Mouse (Mus musculus): ENCODE results near the gene Ambra1. TPM values are rescaled to one million over a fixed set of nuclear protein-coding genes. Genes with fewer than 3 reads are reported as not detected.

The Ambra1 gene
- polyA plus RNA-seq, 1 experiment: 31.3 TPM

DNA sequence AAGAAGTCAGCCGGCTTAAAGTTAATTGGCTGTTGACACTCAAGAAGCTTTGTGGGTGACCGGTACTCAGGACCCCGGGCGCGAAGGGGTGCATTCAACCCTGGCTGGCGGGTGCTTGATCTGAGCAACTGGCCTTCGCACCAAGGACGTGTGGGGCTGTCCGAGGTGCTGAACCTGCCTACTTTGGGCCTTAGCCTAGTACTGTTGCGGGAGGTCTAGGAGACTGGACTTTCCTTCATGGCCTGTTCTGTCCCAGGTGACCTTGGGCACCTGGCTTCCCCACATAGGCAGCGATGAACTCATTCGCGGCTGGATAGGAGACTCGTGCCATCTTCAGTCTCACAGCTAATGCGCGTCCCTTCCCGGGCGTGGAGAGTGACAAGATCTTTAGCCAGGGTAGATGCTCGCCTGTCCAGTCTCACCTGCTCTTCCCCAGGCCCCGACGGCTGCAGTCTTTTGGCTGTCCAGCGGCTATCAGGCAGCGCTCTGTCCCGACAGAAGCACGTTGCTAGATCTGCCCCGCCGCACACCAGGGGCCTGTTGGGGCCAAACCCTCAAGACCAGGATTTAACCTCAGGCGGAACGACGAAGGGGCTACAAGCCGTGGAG is 191.4 kb downstream of the Ambra1 start:
- Histone ChIP-seq H3K27ac (ENCODE audit: control insufficient read depth, insufficient read depth, low read depth, low read length) (no peak overlapping the region), H3K27me3 (ENCODE audit: control insufficient read depth, insufficient read depth, low read length) (peaks cover 2% of the 10 kb centered on the region; the same call in 1 of the 2 replicates), H3K36me3 (ENCODE audit: control insufficient read depth, insufficient read depth, low read length) (no peaks in the 10 kb centered on the region), H3K4me3 (ENCODE audit: control insufficient read depth, low read depth, low read length) (peak overlapping the region; percentile 81), H3K4me1 (ENCODE audit: control insufficient read depth, insufficient read depth, low read length) (peaks cover 22% of the 10 kb centered on the region)
- TF ChIP-seq CTCF (IDR thresholded peaks at IDR 0.05; ENCODE audit: control insufficient read depth, insufficient read depth, insufficient replicate concordance, low read depth, low read length) (no peak), POLR2A (IDR thresholded peaks at IDR 0.05; ENCODE audit: control insufficient read depth, low read depth, low read length) (0 out of 2 replicates have a peak, but pooled peaks have one; percentile 17)

DNA sequence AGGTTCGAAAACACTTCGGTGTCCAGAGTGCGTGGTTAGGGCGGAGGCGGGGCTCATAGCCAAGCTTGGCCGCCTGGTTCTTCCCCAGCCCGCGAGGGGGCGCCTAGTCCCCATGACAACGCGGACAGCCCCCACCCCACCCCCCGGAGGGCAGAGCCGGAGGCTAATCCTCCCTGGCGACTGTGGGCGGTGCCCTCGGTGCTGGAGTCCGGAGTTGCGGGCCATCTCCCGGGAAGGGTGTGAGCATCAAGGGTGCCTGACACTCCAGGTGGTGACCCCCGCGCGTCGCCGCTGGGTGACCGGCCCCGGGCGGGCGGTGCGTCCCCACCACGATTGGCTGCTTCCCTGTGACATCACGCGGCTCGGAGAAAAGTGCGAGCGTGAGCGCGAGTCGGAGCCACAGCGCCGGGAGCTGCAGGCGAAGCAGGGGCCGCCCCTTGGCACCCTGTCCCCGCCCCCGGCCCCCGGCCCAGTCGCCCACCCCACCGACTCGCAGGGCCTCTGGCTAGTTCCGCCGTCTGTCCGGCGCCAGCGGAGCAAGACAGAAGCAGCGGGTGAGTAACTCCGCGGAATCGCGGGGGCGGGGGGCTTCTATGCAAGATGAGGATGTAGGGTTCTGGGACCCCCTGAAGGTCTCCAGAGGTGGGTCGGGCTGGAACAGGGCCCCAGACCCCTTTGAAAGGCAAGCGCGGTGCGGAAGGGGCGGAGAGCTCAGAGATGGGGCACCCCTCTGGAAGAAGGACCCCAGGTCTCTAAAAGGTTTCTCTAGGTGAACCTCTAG is 192.0 kb downstream of the Ambra1 start:
- no peak for TF ChIP-seq POLR2A (IDR thresholded peaks at IDR 0.05; ENCODE audit: control insufficient read depth, low read depth, low read length)
- peak; percentile 26; the same call in 1 of the 2 replicates for TF ChIP-seq CTCF (IDR thresholded peaks at IDR 0.05; ENCODE audit: control insufficient read depth, insufficient read depth, insufficient replicate concordance, low read depth, low read length)
- Histone ChIP-seq H3K27me3 (ENCODE audit: control insufficient read depth, insufficient read depth, low read length) (peaks cover 2% of the 10 kb centered on the region; the same call in 1 of the 2 replicates), H3K27ac (ENCODE audit: control insufficient read depth, insufficient read depth, low read depth, low read length) (no peak overlapping the region), H3K36me3 (ENCODE audit: control insufficient read depth, insufficient read depth, low read length) (no peaks in the 10 kb centered on the region), H3K4me1 (ENCODE audit: control insufficient read depth, insufficient read depth, low read length) (peaks cover 22% of the 10 kb centered on the region), H3K4me3 (ENCODE audit: control insufficient read depth, low read depth, low read length) (peak overlapping the region; percentile 81)

DNA sequence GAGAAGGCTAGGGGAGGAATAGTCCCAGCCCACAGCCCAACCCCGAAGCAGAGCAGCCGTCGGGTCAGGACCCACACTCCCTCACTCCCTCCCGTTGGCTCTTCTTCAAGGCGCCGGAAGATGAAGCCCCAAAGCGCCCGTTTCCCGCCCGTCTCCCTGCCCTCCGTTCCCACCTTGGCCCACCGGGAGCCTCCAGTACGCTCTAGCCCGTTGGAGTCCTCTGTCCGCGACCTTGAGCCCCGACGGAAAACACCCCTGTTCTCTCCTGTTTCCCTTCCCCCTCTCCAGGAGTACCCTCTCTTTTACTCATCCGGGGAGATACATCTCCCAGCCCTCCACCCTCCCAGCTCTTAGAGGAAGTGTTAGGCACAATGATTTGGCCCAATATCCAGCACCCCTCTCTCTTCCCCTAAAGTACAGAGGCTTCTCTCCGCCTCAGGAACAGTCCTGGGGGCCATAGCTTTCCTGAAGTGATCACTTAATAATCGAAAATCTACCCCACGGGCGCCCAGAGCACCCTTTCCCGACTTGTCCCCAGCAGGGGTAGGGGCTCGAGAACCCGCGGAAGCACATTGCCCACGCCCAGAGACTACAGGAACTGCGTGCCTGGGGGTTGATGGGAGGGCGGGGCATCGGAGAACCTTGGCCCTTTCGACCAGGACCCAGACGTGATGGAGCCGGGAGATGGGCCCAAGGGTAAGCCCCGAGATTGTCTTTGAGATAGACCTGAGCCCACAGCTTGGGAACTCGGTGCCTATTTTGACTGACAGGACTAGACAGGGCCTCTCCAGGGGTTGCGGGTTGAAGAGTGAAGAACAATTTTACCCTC is 192.9 kb downstream of the Ambra1 start:
- Histone ChIP-seq H3K27me3 (ENCODE audit: control insufficient read depth, insufficient read depth, low read length) (peaks cover 2% of the 10 kb centered on the region; the same call in 1 of the 2 replicates), H3K36me3 (ENCODE audit: control insufficient read depth, insufficient read depth, low read length) (no peaks in the 10 kb centered on the region), H3K4me1 (ENCODE audit: control insufficient read depth, insufficient read depth, low read length) (peaks cover 22% of the 10 kb centered on the region), H3K27ac (ENCODE audit: control insufficient read depth, insufficient read depth, low read depth, low read length) (no peak overlapping the region), H3K4me3 (ENCODE audit: control insufficient read depth, low read depth, low read length) (peak overlapping the region; percentile 81)
- no peak for TF ChIP-seq POLR2A (IDR thresholded peaks at IDR 0.05; ENCODE audit: control insufficient read depth, low read depth, low read length)
- TF ChIP-seq CTCF (IDR thresholded peaks at IDR 0.05; ENCODE audit: control insufficient read depth, insufficient read depth, insufficient replicate concordance, low read depth, low read length): no peak

GRCm38 (mm10) chr2:91923415-91924337 is 193.7 kb downstream of the Ambra1 start:
- Histone ChIP-seq H3K4me1 (ENCODE audit: control insufficient read depth, insufficient read depth, low read length) (peaks cover 22% of the 10 kb centered on the region), H3K27ac (ENCODE audit: control insufficient read depth, insufficient read depth, low read depth, low read length) (no peak overlapping the region), H3K27me3 (ENCODE audit: control insufficient read depth, insufficient read depth, low read length) (peaks cover 2% of the 10 kb centered on the region; the same call in 1 of the 2 replicates), H3K36me3 (ENCODE audit: control insufficient read depth, insufficient read depth, low read length) (no peaks in the 10 kb centered on the region), H3K4me3 (ENCODE audit: control insufficient read depth, low read depth, low read length) (peak overlapping the region; percentile 81)
- peak; percentile 54; the same call in 1 of the 2 replicates for TF ChIP-seq CTCF (IDR thresholded peaks at IDR 0.05; ENCODE audit: control insufficient read depth, insufficient read depth, insufficient replicate concordance, low read depth, low read length)
- no peak for TF ChIP-seq POLR2A (IDR thresholded peaks at IDR 0.05; ENCODE audit: control insufficient read depth, low read depth, low read length)

- Histone ChIP-seq H3K4me3 (ENCODE audit: control insufficient read depth, low read depth, low read length) (no peak overlapping the region), H3K27ac (ENCODE audit: control insufficient read depth, insufficient read depth, low read depth, low read length) (no peak overlapping the region), H3K4me1 (ENCODE audit: control insufficient read depth, insufficient read depth, low read length) (peaks cover 22% of the 10 kb centered on the region), H3K27me3 (ENCODE audit: control insufficient read depth, insufficient read depth, low read length) (peaks cover 2% of the 10 kb centered on the region; the same call in 1 of the 2 replicates), H3K36me3 (ENCODE audit: control insufficient read depth, insufficient read depth, low read length) (no peaks in the 10 kb centered on the region)
- TF ChIP-seq CTCF (IDR thresholded peaks at IDR 0.05; ENCODE audit: control insufficient read depth, insufficient read depth, insufficient replicate concordance, low read depth, low read length) (no peak), POLR2A (IDR thresholded peaks at IDR 0.05; ENCODE audit: control insufficient read depth, low read depth, low read length) (no peak)
Measured at GRCm38 (mm10) chr2:91924726-91925125, 194.8 kb downstream of the Ambra1 start.

DNA sequence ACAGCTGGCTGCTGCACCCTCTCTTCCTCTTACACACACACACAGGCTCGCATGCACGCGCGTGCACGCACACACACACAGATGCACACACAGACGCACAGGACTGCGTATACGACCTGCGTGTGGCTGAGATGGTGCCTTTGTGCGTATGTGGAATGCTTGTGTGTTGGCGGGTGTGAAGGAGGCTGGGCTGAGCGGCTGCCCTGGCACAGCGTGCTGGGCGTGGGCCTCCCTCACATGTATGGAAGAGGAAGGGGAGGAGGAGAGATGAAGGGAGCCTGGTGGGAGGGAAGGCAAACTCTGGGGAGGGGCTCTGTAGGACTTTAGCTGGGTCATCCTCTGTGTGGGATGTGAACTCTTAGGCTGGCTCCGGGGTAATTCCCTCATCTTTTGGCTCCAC is 195.5 kb downstream of the Ambra1 start:
- Histone ChIP-seq H3K4me1 (ENCODE audit: control insufficient read depth, insufficient read depth, low read length) (peaks cover 24% of the 10 kb centered on the region), H3K27me3 (ENCODE audit: control insufficient read depth, insufficient read depth, low read length) (peaks cover 2% of the 10 kb centered on the region; the same call in 1 of the 2 replicates), H3K4me3 (ENCODE audit: control insufficient read depth, low read depth, low read length) (no peak overlapping the region), H3K36me3 (ENCODE audit: control insufficient read depth, insufficient read depth, low read length) (no peaks in the 10 kb centered on the region), H3K27ac (ENCODE audit: control insufficient read depth, insufficient read depth, low read depth, low read length) (no peak overlapping the region)
- no peak for TF ChIP-seq POLR2A (IDR thresholded peaks at IDR 0.05; ENCODE audit: control insufficient read depth, low read depth, low read length)
- TF ChIP-seq CTCF (IDR thresholded peaks at IDR 0.05; ENCODE audit: control insufficient read depth, insufficient read depth, insufficient replicate concordance, low read depth, low read length): no peak
